Mouse (Mus musculus) liver, embryonic 13.5 days (tissue): Measurements from ENCODE around the gene Gpt2. TPM values are rescaled to one million over a fixed set of nuclear protein-coding genes. Genes with fewer than 3 reads are reported as not detected.
A peak's percentile ranks its signal among the peaks of the same experiment; 100 is the strongest.

Experiments
- ATAC-seq: fragments of 200-750 bp; cut with Nextera tagmentation; 2 replicates; pipeline ENCODE4 v1.8.0; 2017; ENCODE audit warnings: low read depth, mild to moderate bottlenecking, moderate number of reproducible peaks, moderate library complexity
- DNase-seq: peaks from one replicate; pipeline ENCODE4 v3.0.0; 2022
- H3K27ac ChIP-seq: fragments of 300-500 bp; sonication (generic); 2 replicates; pipeline ENCODE4 v1.5.1; 2015; ENCODE audit warnings: moderate library complexity, mild to moderate bottlenecking, inconsistent platforms
- H3K27me3 ChIP-seq: fragments of 300-500 bp; sonication (generic); 2 replicates; pipeline ENCODE4 v1.6.1; 2015; ENCODE audit warnings: mild to moderate bottlenecking, inconsistent platforms
- H3K36me3 ChIP-seq: fragments of 300-500 bp; sonication (generic); 2 replicates; pipeline ENCODE4 v1.6.1; 2015; ENCODE audit warnings: mild to moderate bottlenecking, inconsistent platforms
- H3K4me1 ChIP-seq: fragments of 300-500 bp; sonication (generic); replicated peaks from 2 replicates; pipeline ENCODE4 v1.6.1; 2015; ENCODE audit warnings: inconsistent platforms
- H3K4me2 ChIP-seq: fragments of 300-500 bp; sonication (generic); 2 replicates; pipeline ENCODE4 v1.6.1; 2015; ENCODE audit warnings: inconsistent platforms, mild to moderate bottlenecking, moderate library complexity
- H3K4me3 ChIP-seq: fragments of 300-500 bp; sonication (generic); replicated peaks from 2 replicates; pipeline ENCODE4 v1.5.1; 2015; ENCODE audit warnings: mild to moderate bottlenecking, inconsistent platforms
- H3K9ac ChIP-seq: fragments of 300-500 bp; sonication (generic); 2 replicates; pipeline ENCODE4 v1.6.1; 2015; ENCODE audit warnings: mild to moderate bottlenecking, inconsistent platforms
- H3K9me3 ChIP-seq: fragments of 300-500 bp; sonication (generic); replicated peaks from 2 replicates; pipeline ENCODE4 v1.6.1; 2016; ENCODE audit warnings: inconsistent platforms
- WGBS: fragments of 180-500 bp; shearing (Covaris S2); methylation state at CpG from one replicate; pipeline ENCODE4 v1.1.7; 2015; ENCODE audit not compliant: insufficient replicate concordance; 5-methylcytosine and 5-hydroxymethylcytosine counted together
- polyA plus RNA-seq: library from polyadenylated mRNA; unstranded; fragments of >200 nt; fragmentation: Nextera tagmentation; extraction: Ambion mirVana; gene quantifications from 2 replicates; pipeline ENCODE4 v1.2.1, GENCODE M21; 2015

Gene Gpt2
- polyA plus RNA-seq, 1 experiment from 2014 or later: 13.5 TPM

DNA sequence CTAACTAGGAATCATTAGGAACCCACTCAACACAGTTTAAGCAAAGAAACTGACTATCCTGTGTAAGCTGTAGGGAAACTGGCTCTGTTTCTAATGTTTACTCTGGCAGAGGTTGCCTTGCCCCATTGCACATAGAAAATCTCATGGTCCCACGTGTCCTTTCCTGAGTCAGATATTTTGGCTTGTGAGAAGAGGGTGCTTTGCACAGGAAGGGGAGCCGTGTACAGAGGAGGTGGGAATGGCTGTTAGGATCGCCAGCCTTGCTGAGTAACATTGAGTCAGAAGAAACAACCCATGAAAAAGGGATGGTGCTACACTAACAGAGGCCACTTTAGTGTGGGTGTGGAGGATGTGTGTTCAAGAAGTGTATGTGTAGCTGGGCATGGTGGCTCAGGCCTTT, 36.6 kb downstream of the Gpt2 start:
- DNase-seq (no peak), ATAC-seq (no peak)
- Histone ChIP-seq H3K9ac (no peak overlapping the region), H3K9me3 (no peaks in the 10 kb centered on the region), H3K4me3 (no peak overlapping the region), H3K36me3 (peaks cover 19% of the 10 kb centered on the region), H3K4me1 (peaks cover 14% of the 10 kb centered on the region), H3K27me3 (no peaks in the 10 kb centered on the region), H3K27ac (peak overlapping the region; percentile 1; the same call in 1 of the 2 replicates), H3K4me2 (no peak overlapping the region)
- WGBS: 57% methylated on average over 3 of the region's 3 CpGs

DNA sequence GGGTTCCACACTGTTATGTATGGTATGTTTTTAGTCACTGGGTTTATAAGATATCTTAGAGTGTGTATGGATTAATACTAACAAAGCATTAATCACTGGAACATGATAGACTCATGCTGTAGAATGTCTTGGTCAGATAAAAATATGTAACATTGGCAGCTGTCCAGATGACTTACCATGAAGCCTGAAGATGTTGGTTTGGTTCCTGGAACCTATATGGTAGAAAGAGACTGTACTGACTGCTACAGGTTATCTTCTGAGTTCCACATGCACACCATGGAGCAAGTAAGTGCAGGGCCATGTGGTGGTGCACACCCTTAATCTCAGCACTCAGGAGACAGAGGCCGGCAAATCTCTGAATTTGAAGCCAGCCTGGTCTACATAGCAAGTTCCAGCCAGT, 38.3 kb downstream of the Gpt2 start:
- H3K4me1 ChIP-seq: peaks cover 14% of the 10 kb centered on the region
- no peak for DNase-seq
- no peaks in the 10 kb centered on the region for H3K9me3 ChIP-seq
- H3K9ac ChIP-seq: no peak overlapping the region
- peaks cover 34% of the 10 kb centered on the region for H3K36me3 ChIP-seq
- peak; percentile 41; the same call in 1 of the 2 replicates for ATAC-seq
- WGBS: 67% methylated on average over 1 of the region's 1 CpGs
- no peaks in the 10 kb centered on the region for H3K27me3 ChIP-seq
- H3K4me3 ChIP-seq: no peak overlapping the region
- no peak overlapping the region for H3K27ac ChIP-seq
- H3K4me2 ChIP-seq: no peak overlapping the region

DNA sequence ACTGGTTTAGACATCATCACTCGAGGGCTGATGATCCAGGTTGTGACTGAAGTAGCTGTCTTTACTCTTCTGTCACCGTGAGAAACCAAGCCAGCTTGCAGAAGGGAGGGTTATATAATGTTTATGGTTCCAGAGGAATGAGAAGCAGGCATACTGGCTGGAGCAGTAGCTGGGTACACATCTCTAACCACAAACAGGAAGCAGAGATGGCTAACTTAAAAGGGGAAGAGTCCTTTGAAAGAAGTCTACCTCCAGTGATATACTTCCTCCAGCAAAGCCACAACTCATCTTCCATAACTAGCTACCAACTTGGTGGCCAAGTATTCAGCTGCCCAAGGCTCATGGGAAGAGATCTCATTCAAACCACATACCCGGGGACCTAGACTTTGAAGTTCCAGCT, 39.1 kb downstream of the Gpt2 start:
- ATAC-seq (no peak), DNase-seq (no peak)
- no peak overlapping the region for H3K27ac ChIP-seq
- no peaks in the 10 kb centered on the region for H3K9me3 ChIP-seq
- peaks cover 40% of the 10 kb centered on the region for H3K36me3 ChIP-seq
- no peak overlapping the region for H3K9ac ChIP-seq
- 22% methylated on average over 3 of the region's 3 CpGs for WGBS
- H3K27me3 ChIP-seq: no peaks in the 10 kb centered on the region
- H3K4me1 ChIP-seq: peaks cover 14% of the 10 kb centered on the region
- no peak overlapping the region for H3K4me2 ChIP-seq
- no peak overlapping the region for H3K4me3 ChIP-seq

DNA sequence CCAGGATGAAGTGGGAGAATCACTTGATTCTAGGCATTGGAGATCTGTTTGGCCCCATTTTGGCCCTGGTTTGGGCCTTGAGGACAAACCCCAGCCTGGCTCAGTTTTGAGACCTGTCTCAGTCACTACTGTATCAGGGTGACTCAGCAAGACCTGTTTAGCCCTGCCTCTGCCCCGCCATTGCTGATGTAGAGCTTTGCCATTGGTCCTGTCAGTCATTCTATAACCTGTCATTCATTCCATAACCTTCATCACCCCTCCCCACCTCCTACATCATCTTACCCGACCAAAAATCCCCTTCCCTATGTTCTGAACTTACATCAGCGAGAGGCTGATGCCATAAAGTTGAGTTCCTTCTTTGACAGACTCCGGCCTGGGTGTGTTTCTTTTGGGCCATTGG, 40.5 kb downstream of the Gpt2 start:
- H3K9ac ChIP-seq: no peak overlapping the region
- WGBS: 73% methylated on average over 4 of the region's 4 CpGs
- no peaks in the 10 kb centered on the region for H3K9me3 ChIP-seq
- no peak overlapping the region for H3K27ac ChIP-seq
- ATAC-seq (peak; percentile 35; the same call in 1 of the 2 replicates), DNase-seq (no peak)
- no peaks in the 10 kb centered on the region for H3K27me3 ChIP-seq
- H3K4me2 ChIP-seq: no peak overlapping the region
- peaks cover 50% of the 10 kb centered on the region for H3K36me3 ChIP-seq
- no peak overlapping the region for H3K4me3 ChIP-seq
- peaks cover 14% of the 10 kb centered on the region for H3K4me1 ChIP-seq

DNA sequence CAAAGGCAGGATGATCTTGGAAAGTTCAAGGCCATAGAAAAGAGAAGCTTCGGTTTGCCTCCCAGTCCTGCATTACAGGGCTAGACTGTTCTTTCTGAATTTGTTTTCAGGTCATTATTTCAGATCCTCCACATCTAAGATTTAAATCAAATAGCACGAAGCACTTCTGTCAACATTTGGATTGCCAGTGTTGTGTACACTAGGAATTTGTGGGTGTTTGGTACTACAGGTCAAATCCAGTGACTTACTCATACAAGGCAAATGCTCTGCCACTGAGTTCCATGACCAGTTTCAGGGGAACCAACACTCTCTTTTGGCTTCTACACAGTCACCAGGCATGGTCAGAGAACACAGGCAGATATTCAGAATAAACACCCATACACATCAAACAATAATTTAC, 41.1 kb downstream of the Gpt2 start:
- Histone ChIP-seq H3K36me3 (peaks cover 56% of the 10 kb centered on the region), H3K9me3 (no peaks in the 10 kb centered on the region), H3K4me3 (no peak overlapping the region), H3K27me3 (no peaks in the 10 kb centered on the region), H3K27ac (no peak overlapping the region), H3K4me1 (peaks cover 14% of the 10 kb centered on the region), H3K4me2 (no peak overlapping the region), H3K9ac (no peak overlapping the region)
- 75% methylated on average over 2 of the region's 2 CpGs for WGBS
- ATAC-seq (no peak), DNase-seq (no peak)

DNA sequence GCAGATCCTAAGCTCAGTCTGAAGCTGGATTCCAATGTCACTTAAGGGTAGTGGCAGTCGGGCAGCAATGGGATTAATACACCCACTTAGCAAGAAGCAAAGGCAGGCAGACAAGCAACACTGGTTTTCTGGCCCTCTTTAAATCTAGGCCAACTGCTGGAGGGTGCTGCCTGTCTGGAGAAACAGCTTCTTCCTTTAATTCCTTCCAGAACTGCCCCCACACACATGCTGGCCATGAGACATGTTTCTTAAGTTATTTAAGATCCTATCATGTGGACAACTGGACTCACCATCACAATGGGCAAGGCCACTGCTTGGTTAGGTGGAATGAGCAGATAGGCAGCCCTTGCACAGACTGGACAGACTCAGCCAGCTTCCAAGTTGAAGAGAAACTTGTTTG, 41.8 kb downstream of the Gpt2 start:
- Histone ChIP-seq H3K27me3 (no peaks in the 10 kb centered on the region), H3K36me3 (peaks cover 64% of the 10 kb centered on the region), H3K9me3 (no peaks in the 10 kb centered on the region), H3K4me3 (no peak overlapping the region), H3K9ac (no peak overlapping the region), H3K4me1 (peaks cover 14% of the 10 kb centered on the region), H3K4me2 (no peak overlapping the region), H3K27ac (no peak overlapping the region)
- WGBS: 75% methylated on average over 1 of the region's 1 CpGs
- DNase-seq (no peak), ATAC-seq (no peak)

DNA sequence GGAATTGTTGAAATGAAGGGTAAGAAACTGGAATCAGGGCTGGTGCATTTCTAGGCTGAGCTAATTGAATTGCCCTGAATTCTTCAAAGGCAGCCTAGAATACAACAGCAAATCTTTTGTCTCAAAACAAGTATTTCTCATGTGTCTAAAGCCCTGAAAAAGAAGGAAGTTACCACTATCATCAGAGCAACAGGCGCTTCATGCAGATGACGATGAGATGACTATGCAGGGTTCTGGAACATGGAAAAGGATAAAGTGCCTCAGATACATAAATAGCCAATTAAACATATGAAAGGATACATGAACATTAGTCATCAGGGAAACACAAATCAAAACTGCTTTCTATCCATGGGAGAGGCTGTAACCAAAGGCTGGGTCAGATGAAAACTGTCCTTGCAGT, 44.0 kb downstream of the Gpt2 start:
- no peak for DNase-seq
- Histone ChIP-seq H3K9ac (no peak overlapping the region), H3K4me1 (peaks cover 14% of the 10 kb centered on the region), H3K27ac (no peak overlapping the region), H3K4me3 (no peak overlapping the region), H3K27me3 (no peaks in the 10 kb centered on the region), H3K4me2 (no peak overlapping the region), H3K9me3 (no peaks in the 10 kb centered on the region), H3K36me3 (peaks cover 81% of the 10 kb centered on the region)
- ATAC-seq: no peak
- WGBS: 82% methylated on average over 2 of the region's 2 CpGs

DNA sequence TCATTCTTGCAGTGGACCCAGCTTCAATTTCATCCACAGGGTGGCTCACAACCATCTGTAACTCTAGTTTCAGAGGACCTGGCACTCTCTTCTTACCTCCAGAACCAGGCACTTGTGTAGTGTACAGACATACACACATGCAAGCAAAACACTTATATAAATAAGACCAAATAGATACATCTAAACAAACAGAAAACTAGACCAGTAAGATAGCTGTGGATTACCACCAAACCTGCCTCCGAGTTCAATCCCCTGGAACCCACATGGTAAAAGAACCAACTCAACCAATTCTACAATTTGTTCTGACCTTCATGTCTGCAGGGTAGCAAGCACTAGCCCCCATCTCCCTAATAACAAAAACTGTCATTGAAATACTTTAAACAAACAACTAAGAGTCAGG, 59.6 kb downstream of the Gpt2 start:
- peaks cover 60% of the 10 kb centered on the region for H3K36me3 ChIP-seq
- H3K27me3 ChIP-seq: no peaks in the 10 kb centered on the region
- no peak overlapping the region for H3K4me3 ChIP-seq
- ATAC-seq (no peak), DNase-seq (no peak)
- H3K9me3 ChIP-seq: no peaks in the 10 kb centered on the region
- WGBS: 79% methylated on average over 1 of the region's 1 CpGs
- no peak overlapping the region for H3K4me2 ChIP-seq
- H3K9ac ChIP-seq: no peak overlapping the region
- H3K4me1 ChIP-seq: peaks cover 34% of the 10 kb centered on the region
- no peak overlapping the region for H3K27ac ChIP-seq

DNA sequence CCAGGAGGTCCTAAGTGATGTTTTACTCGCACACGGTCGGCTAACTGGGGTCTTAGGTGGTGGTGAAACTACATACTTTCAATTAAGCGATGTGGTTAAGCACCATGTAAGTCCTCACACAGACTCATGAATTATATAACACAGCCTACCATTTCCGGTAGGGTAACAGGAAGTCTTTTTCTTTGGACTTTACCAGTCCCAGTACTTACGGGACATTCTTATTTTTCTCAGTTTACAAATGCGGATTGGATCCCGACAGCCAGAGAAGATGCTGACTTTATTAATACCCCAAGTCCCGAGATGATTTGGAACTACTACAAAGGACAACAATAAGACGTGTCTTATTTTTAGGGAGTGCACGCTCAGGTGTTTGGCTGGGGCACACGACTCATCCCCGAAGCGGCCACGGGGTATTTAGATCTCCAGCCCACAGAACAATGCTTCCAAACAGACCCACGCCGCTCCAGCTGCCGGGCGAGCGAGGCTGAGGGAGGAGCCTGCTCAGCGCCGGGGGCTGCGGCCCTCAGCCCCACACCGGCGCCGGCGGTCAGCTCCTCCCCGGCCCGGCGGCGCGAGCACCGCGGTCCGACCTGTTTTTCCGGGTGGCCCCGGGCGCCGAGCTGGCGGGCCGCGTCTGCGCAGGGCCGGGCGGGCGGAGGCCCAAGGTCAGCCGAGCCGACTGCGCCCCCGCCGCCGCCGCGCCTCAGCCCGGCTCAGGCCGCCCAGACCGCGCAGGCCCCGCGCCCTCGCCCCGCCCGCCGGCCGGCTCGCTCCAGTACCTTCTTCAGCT, 62.2 kb downstream of the Gpt2 start:
- ATAC-seq (peak; percentile 92), DNase-seq (no peak)
- H3K36me3 ChIP-seq: peaks cover 34% of the 10 kb centered on the region
- H3K4me3 ChIP-seq: peak overlapping the region; percentile 95
- H3K27me3 ChIP-seq: no peaks in the 10 kb centered on the region
- H3K4me1 ChIP-seq: peaks cover 43% of the 10 kb centered on the region
- no peaks in the 10 kb centered on the region for H3K9me3 ChIP-seq
- H3K4me2 ChIP-seq: peak overlapping the region; percentile 85
- WGBS: under 1% methylated on average over 65 of the region's 66 CpGs
- H3K9ac ChIP-seq: peak overlapping the region; percentile 97
- H3K27ac ChIP-seq: peak overlapping the region; percentile 91

DNA sequence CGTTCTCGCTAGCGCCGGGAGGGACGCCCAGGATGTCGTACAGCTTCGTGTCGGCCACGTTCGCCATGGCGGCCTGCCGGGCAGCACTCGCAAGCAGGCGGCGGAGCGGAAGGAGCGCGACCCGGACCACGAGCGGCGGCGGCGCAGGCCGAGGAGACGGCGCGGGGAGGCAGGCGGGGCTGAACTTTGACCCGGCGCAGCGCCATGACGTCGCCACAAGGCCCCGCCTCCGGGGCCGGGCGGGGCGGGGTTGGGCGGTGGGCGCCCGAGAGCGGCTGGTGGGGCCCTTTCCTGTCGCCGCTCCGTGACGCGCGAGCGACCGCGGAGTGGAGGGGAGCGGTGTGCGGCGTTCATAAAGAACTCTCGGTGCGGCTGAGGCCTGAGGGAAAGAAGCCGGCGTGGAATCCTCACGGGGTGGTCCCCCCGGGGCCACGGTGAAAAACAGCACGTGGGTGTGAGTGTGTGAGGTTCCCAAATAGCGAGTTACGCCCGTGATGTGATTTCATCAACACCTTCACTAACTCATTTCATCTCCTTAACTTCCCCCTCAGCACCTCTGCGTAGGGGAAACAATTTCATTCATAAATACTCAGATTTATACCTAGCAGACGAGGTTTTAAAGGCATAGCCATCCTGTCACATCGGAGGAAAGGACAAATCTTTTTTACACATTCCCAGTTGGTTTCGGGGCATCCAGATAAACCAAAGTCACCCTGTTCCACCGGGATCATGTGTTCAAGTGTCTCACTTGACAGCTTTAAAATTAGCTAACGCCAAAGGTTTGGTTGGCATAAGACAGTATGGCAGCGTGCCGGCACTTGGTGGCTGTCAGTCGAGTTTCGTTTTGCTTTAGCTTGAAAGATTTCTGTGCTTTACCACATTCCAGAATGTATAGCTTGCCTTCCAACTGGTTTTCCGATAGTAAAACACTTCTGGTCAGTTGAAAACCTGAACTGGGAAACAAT, 63.1 kb downstream of the Gpt2 start, which contains the start of gene Dnaja2:
Gene Dnaja2 (minus strand): TSS at position 164 of the 965 bp plus-strand sequence.
- Histone ChIP-seq H3K27ac (peak within 1 kb of the TSS; percentile 91), H3K4me2 (peak within 1 kb of the TSS; percentile 85), H3K9ac (peak within 1 kb of the TSS; percentile 97), H3K4me3 (peak within 1 kb of the TSS; percentile 95), H3K9me3 (no peaks in the 10 kb centered on the region), H3K27me3 (no peaks in the 10 kb centered on the region), H3K4me1 (peaks cover 47% of the 10 kb centered on the region), H3K36me3 (peaks cover 26% of the 10 kb centered on the region)
- ATAC-seq (peak; percentile 92), DNase-seq (peak; percentile 75)
- under 1% methylated on average over 77 of the region's 77 CpGs for WGBS

DNA sequence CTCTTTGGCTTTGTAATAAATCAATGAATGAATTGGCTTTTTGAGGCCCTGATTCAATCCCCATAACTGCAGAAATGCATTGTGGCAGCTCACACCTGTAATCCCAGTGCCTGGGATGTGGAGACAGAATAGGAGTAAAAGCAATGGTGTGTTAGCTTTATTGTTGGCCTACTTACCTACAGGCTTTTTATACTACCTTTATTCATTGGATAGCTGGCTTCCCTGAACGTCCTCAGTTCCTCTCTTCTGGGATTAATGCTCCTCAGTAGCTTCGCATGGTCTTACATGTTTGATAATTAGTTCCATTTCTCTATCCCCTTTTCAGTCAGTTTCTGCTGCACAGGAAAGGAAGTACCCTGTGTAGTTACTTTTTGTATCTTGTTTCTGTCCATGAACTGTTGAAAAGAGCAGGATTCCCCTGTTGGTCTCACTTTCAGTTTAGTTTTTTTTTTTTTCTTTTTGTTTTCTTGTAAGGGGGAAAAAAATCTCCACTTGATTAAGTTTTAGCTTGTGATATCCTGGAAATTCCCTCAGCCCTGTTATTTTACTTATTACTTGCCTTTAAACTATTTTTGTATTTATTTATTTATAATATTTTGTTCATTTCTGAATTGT, 64.7 kb downstream of the Gpt2 start:
- ATAC-seq: no peak

More for the DNA sequence above, 64.7 kb downstream of the Gpt2 start:
- H3K9ac ChIP-seq: no peak overlapping the region
- DNase-seq: no peak
- no peaks in the 10 kb centered on the region for H3K9me3 ChIP-seq
- H3K4me2 ChIP-seq: no peak overlapping the region
- no peak overlapping the region for H3K27ac ChIP-seq
- H3K36me3 ChIP-seq: peaks cover 11% of the 10 kb centered on the region
- H3K4me3 ChIP-seq: no peak overlapping the region
- no peaks in the 10 kb centered on the region for H3K27me3 ChIP-seq
- WGBS: 64% methylated on average over 2 of the region's 2 CpGs
- peaks cover 38% of the 10 kb centered on the region for H3K4me1 ChIP-seq
